Mouse (Mus musculus) erythroblast, embryonic 14.5 days (primary cell): ENCODE data around the gene St3gal4.

ENCODE experiments used
- GATA1 ChIP-seq: IDR thresholded peaks from 2 replicates; pipeline ENCODE4 v1.6.1; 2012; ENCODE audit warnings: low read length, inconsistent platforms, mixed read lengths
- TAL1 ChIP-seq: IDR thresholded peaks from 3 replicates; pipeline ENCODE4 v1.6.1; 2012; ENCODE audit warnings: low read length, inconsistent platforms, mixed read lengths

- TF ChIP-seq GATA1: no peak
- no peak for TF ChIP-seq TAL1
These were observed 66.0 kb downstream of the St3gal4 start for GRCm38 (mm10) chr9:35053081-35053480.
